Comparison of ENCODE assay signal across 8 mouse cellular contexts in genomic region chr6:61042667-61043523, GRCm38 (mm10).
DNase-seq lines count a peak whose midpoint lies in the region; ATAC-seq lines count a peak whose summit lies in the region.

No protein-coding gene starts in this region.

- H3K4me2 ChIP-seq in embryonic facial prominence, embryonic 11.5 days (ENCODE audit: low read depth, low read length), result no peak overlapping the region
- H3K4me2 ChIP-seq in neural tube, embryonic 11.5 days (ENCODE audit: low read depth), result 0 out of 2 replicates have a peak overlapping the region, but pooled peaks have one; percentile 5
- no peak overlapping the region for H3K4me2 ChIP-seq in intestine, embryonic 16.5 days (ENCODE audit: low read depth, low read length)

- H3K4me1 ChIP-seq in embryonic facial prominence, embryonic 11.5 days (ENCODE audit: control insufficient read depth, insufficient read depth, low read length), result no peaks in the 10 kb centered on the region
- no peaks in the 10 kb centered on the region for H3K4me1 ChIP-seq in neural tube, embryonic 11.5 days (ENCODE audit: control insufficient read depth, insufficient read depth, low read length)
- no peaks in the 10 kb centered on the region for H3K4me1 ChIP-seq in intestine, embryonic 16.5 days (ENCODE audit: control insufficient read depth, insufficient read depth, low read length)

- peak; percentile 33 for DNase-seq in embryonic facial prominence, embryonic 11.5 days (ENCODE audit: low spot score)
- peak; percentile 6 to 10 for DNase-seq in frontal cortex, postnatal 14 days (ENCODE audit: low spot score in 2 of 2)
- peak; percentile 19 to 37 for DNase-seq in layer of hippocampus, postnatal 36 days
- peak; percentile 71 for DNase-seq in neural tube, embryonic 11.5 days (ENCODE audit: low spot score)
- DNase-seq in lung, postnatal 36 days, result no peak
- no peak for DNase-seq in heart, postnatal 14 days
- no peak for DNase-seq in urinary bladder, postnatal 14 days (ENCODE audit: low spot score)

- no peaks in the 10 kb centered on the region for H3K27me3 ChIP-seq in embryonic facial prominence, embryonic 11.5 days (ENCODE audit: control insufficient read depth, insufficient read depth, low read length)
- H3K27me3 ChIP-seq in neural tube, embryonic 11.5 days (ENCODE audit: control insufficient read depth, insufficient read depth, low read length), result peaks cover 21% of the 10 kb centered on the region
- no peaks in the 10 kb centered on the region for H3K27me3 ChIP-seq in intestine, embryonic 16.5 days (replicated peaks; ENCODE audit: control insufficient read depth, insufficient read depth, low read length)

- no peaks in the 10 kb centered on the region for H3K9me3 ChIP-seq in embryonic facial prominence, embryonic 11.5 days (replicated peaks; ENCODE audit: control insufficient read depth, low read length)
- no peaks in the 10 kb centered on the region for H3K9me3 ChIP-seq in neural tube, embryonic 11.5 days (ENCODE audit: control insufficient read depth, low read length)
- no peaks in the 10 kb centered on the region for H3K9me3 ChIP-seq in intestine, embryonic 16.5 days (ENCODE audit: control insufficient read depth, low read length)

- peak; percentile 89 for ATAC-seq in embryonic facial prominence, embryonic 11.5 days (replicated peaks; ENCODE audit: insufficient number of reproducible peaks, low FRiP score, low TSS enrichment, low read depth)
- ATAC-seq in neural tube, embryonic 11.5 days (ENCODE audit: insufficient read depth, low FRiP score, low TSS enrichment), result peak; percentile 95
- no peak for ATAC-seq in intestine, embryonic 16.5 days

- intact Hi-C loops in heart, postnatal 14 days (cut with DNase I), result no loop called here

- H3K36me3 ChIP-seq in embryonic facial prominence, embryonic 11.5 days (replicated peaks; ENCODE audit: control insufficient read depth, insufficient read depth, low read depth, low read length), result no peaks in the 10 kb centered on the region
- H3K36me3 ChIP-seq in neural tube, embryonic 11.5 days (ENCODE audit: control insufficient read depth, insufficient read depth, low read length), result no peaks in the 10 kb centered on the region
- no peaks in the 10 kb centered on the region for H3K36me3 ChIP-seq in intestine, embryonic 16.5 days (ENCODE audit: control insufficient read depth, insufficient read depth, low read length)

- no peak overlapping the region for H3K27ac ChIP-seq in embryonic facial prominence, embryonic 11.5 days (replicated peaks; ENCODE audit: low read depth, low read length)
- peak overlapping the region; percentile 73 for H3K27ac ChIP-seq in neural tube, embryonic 11.5 days (ENCODE audit: low read depth, low read length)
- no peak overlapping the region for H3K27ac ChIP-seq in intestine, embryonic 16.5 days (ENCODE audit: low read length)

- H3K4me3 ChIP-seq in embryonic facial prominence, embryonic 11.5 days (ENCODE audit: low read depth, low read length), result no peak overlapping the region
- no peak overlapping the region for H3K4me3 ChIP-seq in neural tube, embryonic 11.5 days (ENCODE audit: low read depth, low read length)
- no peak overlapping the region for H3K4me3 ChIP-seq in intestine, embryonic 16.5 days (ENCODE audit: low read length)

- no peak overlapping the region for H3K9ac ChIP-seq in embryonic facial prominence, embryonic 11.5 days (replicated peaks; ENCODE audit: low read length)
- 0 out of 2 replicates have a peak overlapping the region, but pooled peaks have one; percentile 23 for H3K9ac ChIP-seq in neural tube, embryonic 11.5 days (ENCODE audit: low read length)
- H3K9ac ChIP-seq in intestine, embryonic 16.5 days (ENCODE audit: low read depth, low read length), result no peak overlapping the region

- WGBS in embryonic facial prominence, embryonic 11.5 days, result 53% methylated on average over 15 of the region's 15 CpGs
- WGBS in neural tube, embryonic 11.5 days, result 25% methylated on average over 15 of the region's 15 CpGs
- WGBS in intestine, embryonic 16.5 days, result 56% methylated on average over 15 of the region's 15 CpGs

Comparison
In these comparisons a context has a peak if more than half of its experiments do, and no peak if none do; other contexts are left out.
1. DNase-seq: peak in embryonic facial prominence, embryonic 11.5 days (single experiment), frontal cortex, postnatal 14 days (2 of 2), layer of hippocampus, postnatal 36 days (2 of 2) and neural tube, embryonic 11.5 days (single experiment); none in lung, postnatal 36 days (single experiment), heart, postnatal 14 days (0 of 2) and urinary bladder, postnatal 14 days (single experiment).